Mouse (Mus musculus) layer of hippocampus, adult 8-10 months (tissue): ENCODE measurements around the gene Syt8. TPM values are rescaled to one million over a fixed set of nuclear protein-coding genes. Genes with fewer than 3 reads are reported as not detected.

Experiments
- DNase-seq, 2 experiments: peaks; one replicate each; pipeline ENCODE4 v3.0.0; 2022; ENCODE audit warnings: low spot score in 2 of 2
- total RNA-seq, 4 experiments: library from RNA; stranded (reverse); gene quantifications; 2 replicates each; pipeline ENCODE4 v1.2.4; 2022

Gene Syt8
- total RNA-seq, 4 experiments from 2014 or later: 0.29 to 2.3 (median 1.9) TPM; not detected in 1

- no peak for DNase-seq
These were observed 26.7 kb upstream of the Syt8 start for GRCm38 (mm10) chr7:142407935-142408334.

GRCm38 (mm10) chr7:142408686-142409085 is 26.0 kb upstream of the Syt8 start:
- no peak for DNase-seq

- no peak for DNase-seq
These were observed 25.0 kb upstream of the Syt8 start for GRCm38 (mm10) chr7:142409603-142410002.

DNA sequence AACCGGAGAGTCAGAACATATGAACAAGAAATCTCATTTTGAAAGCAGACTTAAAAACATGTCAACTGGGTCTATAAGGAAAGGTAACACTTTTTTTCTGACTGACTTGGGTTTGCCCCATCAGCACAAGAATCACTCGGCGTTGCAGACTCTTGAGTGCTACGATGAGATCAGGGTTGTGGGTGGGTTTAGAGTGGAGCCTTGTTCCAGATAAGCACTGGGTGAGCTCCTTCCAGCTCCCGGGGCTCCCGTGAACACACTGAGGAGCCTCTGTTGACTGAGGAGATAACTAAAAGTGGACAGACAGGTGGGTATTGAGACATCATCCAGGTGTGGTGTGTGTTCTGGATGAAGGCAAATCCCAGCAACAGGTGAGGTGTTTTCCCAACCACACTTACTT is 21.4 kb upstream of the Syt8 start:
- DNase-seq: no peak

DNA sequence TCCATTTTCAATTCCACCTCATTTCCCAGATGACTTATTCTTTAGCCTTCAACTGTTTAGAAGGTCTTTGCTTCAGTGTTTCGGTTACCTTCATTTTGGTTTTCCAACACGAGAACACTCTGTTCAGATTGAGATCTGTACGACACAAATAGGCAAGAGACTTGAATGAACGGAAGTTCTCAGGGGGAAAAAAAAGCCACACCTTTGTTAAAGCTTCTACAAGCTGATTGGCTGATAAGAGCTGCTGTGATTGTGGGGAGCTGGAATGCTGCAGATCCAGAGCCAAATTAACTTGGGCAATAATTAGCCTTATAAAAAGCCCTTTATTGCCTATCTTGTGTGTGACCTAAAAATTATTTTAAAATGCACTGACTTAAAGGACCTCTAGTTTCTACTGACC is 19.3 kb upstream of the Syt8 start:
- DNase-seq: no peak

DNA sequence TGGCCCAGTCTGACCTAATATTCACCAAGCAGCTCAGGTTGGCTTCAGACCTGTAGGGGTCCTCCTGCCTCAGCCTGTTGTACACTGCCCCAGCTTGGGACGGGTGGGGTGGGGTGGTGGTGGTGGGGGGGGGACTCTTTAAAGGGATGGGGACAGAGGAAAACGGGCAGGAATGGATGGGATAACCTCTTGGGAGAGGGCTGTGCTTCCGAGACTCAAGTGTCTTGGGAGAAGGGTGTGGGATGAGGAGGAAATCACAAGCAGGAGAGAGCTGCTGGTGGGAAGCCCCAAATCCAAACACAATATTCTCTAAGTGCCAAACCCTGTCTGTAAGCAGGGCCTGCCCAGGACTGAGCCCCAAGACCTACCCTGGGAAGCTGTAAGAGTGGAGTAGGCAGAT is 18.4 kb upstream of the Syt8 start:
- DNase-seq: no peak

- no peak for DNase-seq
These were observed 16.6 kb upstream of the Syt8 start for GRCm38 (mm10) chr7:142418027-142418426.

DNA sequence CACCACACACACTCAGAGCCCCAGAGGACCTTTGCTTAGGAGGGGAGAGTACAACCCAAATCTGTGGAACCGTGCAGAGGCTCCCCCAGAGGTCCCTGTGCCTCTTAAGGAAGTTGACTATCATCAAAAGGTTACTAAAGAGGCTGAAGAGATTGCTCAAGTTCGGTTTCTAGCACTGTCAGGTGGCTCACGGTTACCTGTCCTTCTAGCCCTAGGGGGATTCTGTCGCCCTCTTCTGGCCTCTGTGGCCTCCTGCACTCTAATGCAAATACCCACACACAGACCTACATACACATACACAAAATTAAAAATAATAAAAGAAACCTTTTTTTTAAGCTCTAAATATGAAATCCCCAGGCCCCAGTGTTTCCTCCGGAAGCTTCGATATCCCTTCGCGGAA is 16.0 kb upstream of the Syt8 start:
- no peak for DNase-seq

GRCm38 (mm10) chr7:142419887-142420286 is 14.8 kb upstream of the Syt8 start:
- DNase-seq: no peak

GRCm38 (mm10) chr7:142421826-142422225 is 12.8 kb upstream of the Syt8 start:
- no peak for DNase-seq

DNA sequence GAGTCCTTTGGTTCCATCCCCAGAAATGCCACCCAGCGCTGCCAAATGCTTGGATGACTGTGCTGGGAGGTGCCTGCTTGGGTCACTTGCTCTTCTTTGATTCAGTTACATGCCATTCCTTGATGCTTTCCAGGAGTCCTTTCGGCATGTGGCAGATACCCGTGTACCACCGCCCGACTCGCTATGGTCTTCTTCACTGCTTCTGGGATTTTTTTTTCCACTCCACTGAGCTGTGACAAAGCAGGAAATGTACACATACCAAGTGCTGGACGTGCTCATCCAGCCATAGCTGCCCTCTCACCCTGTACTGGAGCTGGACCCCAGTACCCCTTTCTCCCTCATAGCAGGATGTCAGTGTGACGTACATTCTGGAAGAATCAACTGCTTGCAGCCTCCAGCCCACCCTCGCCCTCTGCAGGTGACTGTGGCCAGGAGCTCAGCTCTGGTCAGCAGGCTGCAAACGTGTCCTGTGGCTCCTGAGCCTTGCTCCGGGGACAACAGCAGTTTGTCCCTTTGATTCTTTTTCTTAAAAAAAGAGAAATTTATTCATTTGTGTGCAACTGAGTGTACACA is 8.9 kb upstream of the Syt8 start:
- DNase-seq: no peak

DNA sequence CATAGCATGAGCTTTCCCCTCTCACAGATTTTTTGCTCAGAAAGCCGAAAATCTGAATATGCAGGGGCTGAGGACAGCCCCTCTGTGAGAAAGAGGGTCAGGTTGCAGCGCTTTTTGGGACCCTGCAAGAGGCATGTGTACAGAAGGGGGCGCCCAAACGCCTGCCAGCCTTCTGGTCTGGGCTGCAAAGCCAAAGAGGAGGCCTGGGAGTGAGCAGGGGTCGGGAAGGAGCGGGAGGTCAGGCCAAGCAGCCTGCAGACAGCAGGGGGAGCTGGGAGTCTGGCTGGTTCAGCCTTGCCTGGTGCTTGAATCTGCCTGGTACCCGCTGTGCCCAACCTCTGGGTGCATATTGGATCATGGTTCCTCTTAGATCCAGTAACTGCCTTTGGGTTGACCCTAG is 6.4 kb upstream of the Syt8 start:
- DNase-seq: no peak

DNA sequence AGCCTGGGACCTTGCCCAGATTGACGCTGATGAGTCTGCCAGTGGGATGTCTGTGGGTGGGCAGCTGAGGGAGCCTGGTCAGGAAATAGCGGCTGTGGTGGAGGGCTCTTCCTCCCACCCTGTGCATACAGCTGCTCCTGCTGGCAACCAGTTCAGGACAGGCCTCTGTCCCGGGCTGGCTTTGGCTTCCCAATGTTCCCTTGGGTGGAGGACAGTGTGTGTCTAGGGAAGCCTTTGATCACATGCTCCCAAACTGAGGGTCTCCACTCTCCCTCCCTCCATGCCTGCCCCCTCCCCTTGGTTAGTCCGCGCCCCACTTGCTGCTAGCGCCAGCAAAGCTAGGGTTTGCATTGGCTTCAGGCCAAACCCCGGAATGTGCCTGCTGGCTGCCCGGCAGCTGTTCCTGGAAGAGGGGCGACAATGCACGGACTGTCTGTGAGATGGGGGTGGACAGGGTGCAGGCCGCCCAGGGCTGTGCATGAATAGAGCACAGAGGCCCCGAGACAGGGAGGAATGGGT is 4.4 kb upstream of the Syt8 start:
- peak in 1 of 2 experiments; percentile 46 for DNase-seq

GRCm38 (mm10) chr7:142431106-142431505 is 3.5 kb upstream of the Syt8 start:
- DNase-seq: no peak

GRCm38 (mm10) chr7:142433623-142434022 is 1.0 kb upstream of the Syt8 start:
- no peak for DNase-seq

DNA sequence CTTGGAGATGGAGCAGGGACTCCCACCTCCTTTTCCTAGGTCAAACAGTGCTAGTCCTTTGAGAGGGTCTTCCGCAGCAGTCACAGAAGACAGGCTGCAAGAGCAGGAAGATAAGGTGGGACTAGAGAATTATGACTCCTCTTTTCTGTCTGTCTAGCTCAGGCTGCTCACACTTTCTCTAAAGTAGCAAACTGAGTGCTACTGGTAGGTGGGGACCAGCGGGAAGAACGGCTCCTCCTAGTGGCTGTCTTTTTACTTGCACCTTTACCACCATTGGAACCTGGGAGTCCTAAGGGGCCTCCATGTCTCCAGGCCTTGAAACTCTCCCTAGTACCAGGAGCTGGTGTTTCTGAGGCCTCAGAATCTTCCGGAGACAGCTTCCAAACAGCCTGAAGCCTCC is 874 bp downstream of the Syt8 start:
- peak in 1 of 2 experiments; percentile 69 for DNase-seq

DNA sequence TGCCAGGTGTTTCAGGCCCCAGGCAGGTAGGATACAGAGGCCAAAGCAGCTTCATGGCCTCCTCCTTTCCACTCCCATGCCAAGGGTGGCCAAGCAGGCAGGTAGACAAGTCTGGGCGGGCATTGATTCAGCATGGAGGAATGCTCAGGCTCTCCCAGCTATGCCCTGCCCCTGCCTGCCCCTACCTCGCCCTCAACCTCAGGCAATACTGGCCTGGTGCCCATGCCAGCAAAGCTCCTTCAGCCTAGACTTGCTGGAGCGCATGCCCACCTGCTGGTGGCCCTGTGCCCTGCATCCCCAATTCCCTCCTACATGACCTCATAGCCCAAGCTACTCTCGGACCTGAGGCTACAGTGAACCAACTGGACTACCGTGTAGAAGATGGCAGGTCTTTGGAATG is 2.7 kb downstream of the Syt8 start:
- no peak for DNase-seq

- DNase-seq: no peak
These were observed 5.3 kb downstream of the Syt8 start for GRCm38 (mm10) chr7:142439966-142440365.

- DNase-seq: peak in 1 of 2 experiments; percentile 22
These were observed 6.0 kb downstream of the Syt8 start for GRCm38 (mm10) chr7:142440657-142441114.

GRCm38 (mm10) chr7:142441585-142441984 is 6.9 kb downstream of the Syt8 start, which contains the start of gene Tnni2:
Gene Tnni2, plus strand, starts transcription at chr7:142441808.
- no peak for DNase-seq

DNA sequence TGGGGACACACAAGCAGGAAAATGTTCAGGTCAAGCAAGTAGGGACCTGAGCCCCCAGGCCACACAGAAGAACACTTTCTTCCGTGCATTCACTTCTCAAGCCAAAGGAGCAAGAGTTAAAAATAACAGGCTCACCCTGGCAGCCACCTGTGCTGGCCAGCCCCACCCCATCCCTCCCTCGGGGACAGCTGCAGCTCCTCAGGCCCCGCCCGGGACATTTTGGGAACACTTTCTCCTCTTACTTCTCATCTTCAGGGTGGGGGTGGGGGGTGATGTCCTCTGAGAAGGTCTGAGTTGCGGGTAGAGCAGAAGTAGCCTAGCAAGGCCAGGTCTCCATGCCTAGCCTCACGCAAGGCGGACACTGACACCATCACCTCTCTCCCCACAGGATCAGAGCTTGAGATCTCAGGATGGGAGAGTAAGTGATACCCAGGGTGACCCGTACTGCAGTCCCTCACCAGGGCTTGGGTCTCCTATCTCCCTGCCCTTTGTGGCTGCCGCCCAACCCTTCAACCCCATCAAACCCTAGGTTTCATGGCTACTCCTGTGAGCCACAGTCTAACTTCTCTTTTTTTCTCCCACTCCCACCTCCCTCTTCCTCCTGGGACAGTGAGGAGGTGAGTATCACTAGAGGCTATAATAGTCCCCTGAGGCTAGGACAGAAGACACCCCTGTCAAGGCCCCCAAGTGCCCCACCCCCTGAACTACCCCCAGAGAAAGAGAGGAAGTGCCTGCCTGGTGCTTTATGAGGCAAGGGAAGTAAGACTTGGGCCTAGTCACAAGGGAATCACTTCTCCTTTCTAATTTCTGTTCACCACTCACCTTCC is 7.6 kb downstream of the Syt8 start:
- no peak for DNase-seq

DNA sequence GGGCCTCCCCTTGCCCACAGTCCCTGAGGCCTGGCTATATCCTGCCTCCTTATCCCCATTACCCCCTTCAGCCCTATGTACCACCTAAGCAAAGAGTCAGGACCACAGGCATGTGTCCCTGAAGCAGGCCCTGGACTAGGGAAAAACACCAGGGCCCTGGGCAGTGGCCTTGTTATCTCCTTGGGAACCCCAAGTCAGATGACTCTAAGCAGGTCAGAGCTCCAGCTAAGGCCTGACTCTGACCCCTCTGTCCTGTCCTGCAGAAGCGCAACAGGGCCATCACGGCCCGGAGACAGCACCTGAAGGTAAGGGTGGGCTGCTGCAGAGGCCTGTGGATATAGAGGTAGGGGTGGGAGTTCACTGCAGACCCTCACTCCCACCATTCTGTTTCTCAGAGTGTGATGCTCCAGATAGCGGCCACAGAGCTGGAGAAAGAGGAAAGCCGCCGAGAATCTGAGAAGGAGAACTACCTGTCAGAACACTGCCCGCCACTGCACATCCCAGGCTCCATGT is 8.3 kb downstream of the Syt8 start:
- DNase-seq: no peak
